Mouse (Mus musculus) gonadal fat pad, adult 2 months (tissue): ENCODE measurements at regions not wholly inside any gene's neighbourhood (a gene's known extent, or its start where the extent isn't known, plus 50 kb on each side); places are given as distances from the start of the nearest gene placed in this dataset.

ENCODE experiments used
- DNase-seq: peaks from one replicate; pipeline ENCODE4 v3.0.0-alpha.2; 2012; ENCODE audit warnings: low read depth

DNA sequence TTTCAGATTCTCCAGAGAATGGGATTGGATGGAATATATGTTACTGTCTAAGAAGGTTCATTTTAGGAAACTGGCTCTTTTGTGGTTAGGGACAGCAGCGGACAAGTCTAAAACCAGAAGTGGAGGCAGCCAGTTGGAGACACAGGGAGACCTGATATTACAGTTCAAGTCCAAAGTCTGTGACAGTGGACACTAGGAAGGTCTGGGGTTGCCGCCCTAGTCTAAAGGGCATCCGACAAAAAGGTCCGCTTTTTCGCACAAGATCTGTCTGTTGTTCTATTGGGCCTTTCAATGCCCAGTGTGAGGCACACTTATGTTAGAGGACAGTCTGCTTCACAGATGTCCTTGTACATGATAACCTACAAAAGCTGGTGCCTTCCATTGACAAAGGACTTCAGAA lies 152.9 kb upstream of the Mpped2 start:
- no peak for DNase-seq

DNA sequence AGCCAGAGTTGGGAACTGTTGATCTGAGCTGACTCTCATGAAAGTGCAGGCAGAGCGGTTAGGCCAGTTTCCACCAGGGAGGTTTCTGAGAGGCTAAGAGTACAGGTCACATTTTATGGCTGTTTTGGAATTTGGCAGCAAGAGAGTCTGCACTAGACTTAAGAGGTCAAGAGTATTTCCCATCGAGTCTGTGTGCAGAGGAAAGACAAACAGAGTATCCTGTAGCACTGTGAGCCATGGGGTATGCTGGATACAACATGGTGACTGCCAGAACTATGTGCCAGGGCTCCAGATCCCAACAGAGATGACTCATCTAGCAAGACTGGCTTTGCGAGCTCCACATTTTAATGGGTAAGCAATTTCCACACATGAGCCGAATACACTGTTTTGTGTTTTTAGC lies 146.0 kb upstream of the Mpped2 start:
- no peak for DNase-seq

GRCm38 (mm10) chr2:106553666-106554065 lies 139.4 kb upstream of the Mpped2 start:
- DNase-seq: no peak

DNA sequence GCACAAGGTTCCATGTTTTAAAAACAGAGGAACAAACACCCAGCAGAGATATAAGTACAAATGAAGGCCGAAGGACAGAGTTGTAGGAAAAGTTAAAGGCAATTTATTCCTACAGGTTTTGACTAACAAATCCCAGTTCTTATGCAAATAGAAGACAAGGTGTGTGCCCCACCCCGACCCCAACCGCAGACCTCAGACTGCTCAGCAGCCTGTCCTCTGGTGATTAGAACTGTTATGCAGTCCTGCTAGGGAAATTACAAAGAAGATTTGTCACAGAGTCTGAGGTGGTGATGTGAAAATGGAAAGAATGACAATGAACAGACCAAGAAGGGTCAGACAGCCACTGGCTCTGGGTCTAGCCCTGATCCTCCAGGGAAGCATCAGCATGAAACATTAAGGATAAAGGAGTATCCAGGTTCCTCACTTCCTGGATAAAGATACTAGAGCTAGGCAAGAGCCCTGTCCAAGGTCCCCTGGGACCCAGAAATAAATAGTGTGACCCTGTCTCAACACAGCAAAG lies 131.4 kb upstream of the Mpped2 start:
- DNase-seq: no peak

DNA sequence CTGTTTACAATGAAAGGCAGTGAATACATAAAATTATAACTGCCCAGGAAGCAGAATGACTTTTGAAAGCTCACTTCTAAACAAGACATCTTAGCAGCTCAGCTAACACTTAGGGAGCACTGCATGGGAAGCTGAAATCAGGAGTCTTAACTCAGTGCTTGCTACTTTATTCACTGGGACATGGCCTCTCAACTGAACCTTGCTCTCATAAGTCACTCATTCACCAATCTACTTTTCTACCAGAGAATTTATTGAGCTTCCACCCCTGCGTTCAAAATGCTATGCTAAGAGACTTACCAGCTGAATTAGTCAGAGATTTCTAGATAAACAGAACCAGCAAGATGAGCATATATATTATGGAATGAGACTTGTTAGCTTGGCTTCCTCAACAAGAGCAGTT lies 122.8 kb upstream of the Mpped2 start:
- DNase-seq: no peak

- DNase-seq: no peak
Observed at GRCm38 (mm10) chr2:106571346-106571745, 121.7 kb upstream of the Mpped2 start.

- no peak for DNase-seq
Observed at GRCm38 (mm10) chr2:106571913-106572312, 121.2 kb upstream of the Mpped2 start.

DNA sequence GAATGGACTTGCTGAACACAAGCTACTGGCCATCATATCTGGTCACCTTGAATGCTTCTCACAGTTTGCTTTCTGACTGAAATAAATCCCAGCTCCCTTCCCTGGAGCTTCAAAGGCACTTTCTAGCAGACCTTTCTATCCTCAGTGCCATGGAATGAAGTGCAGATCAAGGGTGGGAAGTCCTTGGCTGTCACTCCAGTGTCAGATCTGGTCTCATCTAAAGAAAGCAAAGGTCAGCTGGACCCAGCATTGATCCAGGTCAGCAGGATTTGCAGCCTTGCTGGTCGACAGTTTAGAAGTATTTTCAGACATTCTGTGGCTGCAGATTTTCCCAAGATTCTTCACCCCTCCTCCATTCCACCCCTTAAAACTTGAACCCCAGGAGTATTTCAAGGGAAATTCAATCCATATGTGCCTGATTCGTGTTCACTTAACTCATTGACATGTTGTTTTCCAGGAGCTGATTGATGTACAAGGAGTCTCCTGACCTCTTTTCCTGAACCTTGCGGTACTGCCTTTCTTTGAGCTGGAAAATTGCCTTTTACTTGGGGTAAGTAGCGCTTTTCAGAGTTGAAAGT lies 116.2 kb upstream of the Mpped2 start:
- no peak for DNase-seq

DNA sequence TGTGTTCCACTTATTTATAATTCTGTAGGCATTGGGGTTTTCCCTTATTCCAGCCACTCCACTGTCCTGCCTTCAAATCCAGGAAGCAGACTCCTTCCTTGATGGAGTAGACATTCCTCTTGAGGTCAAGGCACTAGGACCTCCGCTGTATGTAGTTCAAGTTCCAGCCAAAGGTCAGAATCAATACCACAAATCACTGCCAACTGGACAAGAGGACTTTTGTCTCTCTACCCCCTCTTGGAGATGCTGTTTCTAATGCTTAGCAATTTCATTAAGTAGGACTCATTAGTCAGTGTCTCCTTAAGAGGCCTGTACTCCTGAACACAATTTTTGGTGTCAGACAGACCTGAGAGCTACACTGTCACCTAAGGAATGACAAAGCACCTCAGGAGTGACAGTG lies 115.0 kb upstream of the Mpped2 start:
- DNase-seq: no peak

GRCm38 (mm10) chr2:106580663-106581062 lies 112.4 kb upstream of the Mpped2 start:
- no peak for DNase-seq

DNA sequence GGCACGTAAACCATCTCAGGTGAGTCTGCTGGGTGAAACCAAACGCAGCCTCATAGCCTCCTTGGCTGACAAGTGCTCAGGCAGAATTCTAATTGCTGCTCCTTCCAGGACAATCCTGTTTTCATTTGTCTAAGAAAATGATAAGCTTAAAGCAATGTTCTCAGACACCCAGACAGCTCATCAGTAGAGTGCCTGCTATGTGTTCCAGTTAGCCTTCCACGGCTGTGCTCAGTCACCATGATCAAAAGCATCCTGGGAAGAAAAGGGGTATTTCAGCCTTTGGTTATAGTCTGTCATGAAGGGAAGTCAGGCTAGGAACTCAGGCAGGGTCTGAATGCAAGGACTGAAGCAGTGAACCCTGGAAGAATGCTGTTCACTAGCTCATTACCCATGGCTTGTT lies 71.8 kb upstream of the Mpped2 start:
- DNase-seq: no peak

DNA sequence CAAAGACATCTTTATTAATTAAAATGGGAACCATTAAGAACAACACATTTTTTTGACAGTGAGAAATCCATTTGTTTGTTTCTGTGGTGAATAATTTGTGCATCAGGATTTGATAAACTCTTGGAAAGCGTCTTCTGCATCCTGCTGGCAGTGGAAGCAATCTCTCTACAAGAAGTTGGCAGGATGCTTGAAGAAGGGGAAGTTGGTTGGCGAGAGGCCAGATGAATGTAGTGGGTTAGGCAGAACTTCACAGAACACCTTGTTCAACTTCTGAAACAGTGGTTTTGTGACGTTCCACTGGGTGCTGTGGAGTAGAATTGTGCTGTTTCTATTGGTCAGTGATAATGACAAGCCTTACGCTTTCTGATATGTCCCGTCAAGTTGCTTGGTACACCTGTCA lies 70.7 kb upstream of the Mpped2 start:
- DNase-seq: no peak

DNA sequence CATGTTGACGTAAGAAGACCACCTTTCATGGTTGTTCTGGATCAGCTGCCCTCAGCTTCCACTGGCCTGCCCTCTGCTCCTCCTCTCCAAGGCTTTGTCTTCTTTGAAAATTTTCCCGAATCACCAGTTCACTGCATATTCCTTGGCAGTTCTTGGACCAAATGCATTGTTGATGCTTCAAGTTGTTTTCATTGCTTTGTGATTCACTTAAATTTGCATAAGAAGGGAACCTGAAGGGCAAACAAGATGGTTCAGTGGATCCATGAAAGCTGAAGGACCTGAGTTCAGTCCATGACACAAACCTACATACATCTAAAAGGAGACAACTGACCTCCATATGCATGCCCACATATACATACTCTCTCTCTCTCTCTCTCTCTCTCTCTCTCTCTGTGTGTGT lies 69.4 kb upstream of the Mpped2 start:
- DNase-seq: no peak

- DNase-seq: no peak
Observed at GRCm38 (mm10) chr2:106631986-106632385, 61.1 kb upstream of the Mpped2 start.
